In the genomic region with DNA sequence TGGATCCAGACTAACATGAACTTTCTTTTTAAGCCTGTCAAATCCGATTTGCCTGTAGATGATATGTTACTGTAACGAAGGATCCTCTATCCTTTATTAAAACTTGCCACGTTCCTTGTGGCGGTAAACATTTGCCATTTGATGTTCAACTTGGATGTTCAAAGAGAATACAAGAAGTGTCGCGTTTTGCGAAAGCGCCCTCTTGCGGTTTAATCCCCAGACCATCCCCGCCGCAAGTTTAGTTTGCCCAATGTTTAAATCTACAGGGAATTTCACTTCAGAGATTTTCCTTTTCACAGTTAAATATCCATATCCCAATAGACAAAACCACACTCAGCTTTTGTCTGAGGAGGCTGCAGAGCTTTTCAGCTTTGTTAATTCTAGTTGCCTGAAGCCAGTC, we compare ENCODE assay signal across 8 mouse cellular contexts. TPM values are rescaled to one million over a fixed set of nuclear protein-coding genes. Genes with fewer than 3 reads are reported as not detected.
DNase-seq lines count a peak whose midpoint lies in the region; ATAC-seq and TF ChIP-seq lines count a peak whose summit lies in the region.

No protein-coding gene starts in this region.

- WGBS in intestine, postnatal 0 days = 33% methylated on average over 11 of the region's 11 CpGs
- 25% methylated on average over 11 of the region's 11 CpGs for WGBS in intestine, embryonic 15.5 days
- WGBS in liver, embryonic 14.5 days (ENCODE audit: insufficient replicate concordance) = 22% methylated on average over 11 of the region's 11 CpGs

- CTCF ChIA-PET in Patski (lab: Charles Lee) = interaction anchor here (0.7 to 6.7 kb wide), 22 partner anchors 9 to 221 kb away, joined by 3 to 68 read pairs (median 8); partner anchors contain the start of gene Cyp2u1

- TF ChIP-seq EP300 in liver, embryonic 14.5 days (IDR thresholded peaks at IDR 0.05; ENCODE audit: low read depth) = no peak

- no peak overlapping the region for H3K4me3 ChIP-seq in intestine, postnatal 0 days (ENCODE audit: low read depth, low read length)
- no peak overlapping the region for H3K4me3 ChIP-seq in intestine, embryonic 15.5 days (replicated peaks)
- no peak overlapping the region for H3K4me3 ChIP-seq in liver, embryonic 14.5 days (ENCODE audit: insufficient read depth in 1 of 2, low read depth in 2 of 2, low read length in 2 of 2)

- no peaks in the 10 kb centered on the region for H3K4me1 ChIP-seq in intestine, postnatal 0 days (replicated peaks; ENCODE audit: control insufficient read depth, insufficient read depth, low read length)
- no peaks in the 10 kb centered on the region for H3K4me1 ChIP-seq in intestine, embryonic 15.5 days (replicated peaks)
- H3K4me1 ChIP-seq in liver, embryonic 14.5 days (replicated peaks; ENCODE audit: control insufficient read depth in 2 of 2, insufficient read depth in 2 of 2, low read length in 1 of 2) = no peaks in the 10 kb centered on the region

- no peaks in the 10 kb centered on the region for H3K27me3 ChIP-seq in intestine, postnatal 0 days (replicated peaks; ENCODE audit: control insufficient read depth, insufficient read depth, low read length)
- no peaks in the 10 kb centered on the region for H3K27me3 ChIP-seq in intestine, embryonic 15.5 days (replicated peaks)
- no peaks in the 10 kb centered on the region for H3K27me3 ChIP-seq in Patski
- H3K27me3 ChIP-seq in liver, embryonic 14.5 days (ENCODE audit: control insufficient read depth, insufficient read depth, low read length) = no peaks in the 10 kb centered on the region

- H3K9me3 ChIP-seq in intestine, postnatal 0 days (ENCODE audit: control insufficient read depth) = no peaks in the 10 kb centered on the region
- H3K9me3 ChIP-seq in intestine, embryonic 15.5 days = no peaks in the 10 kb centered on the region
- H3K9me3 ChIP-seq in liver, embryonic 14.5 days (ENCODE audit: control insufficient read depth, low read length) = no peaks in the 10 kb centered on the region

- no peaks in the 10 kb centered on the region for H3K36me3 ChIP-seq in intestine, postnatal 0 days (ENCODE audit: control insufficient read depth, insufficient read depth)
- H3K36me3 ChIP-seq in intestine, embryonic 15.5 days = no peaks in the 10 kb centered on the region
- no peaks in the 10 kb centered on the region for H3K36me3 ChIP-seq in liver, embryonic 14.5 days (replicated peaks; ENCODE audit: control insufficient read depth, insufficient read depth, low read depth)

- H3K4me2 ChIP-seq in intestine, postnatal 0 days (replicated peaks; ENCODE audit: low read depth) = no peak overlapping the region
- no peak overlapping the region for H3K4me2 ChIP-seq in intestine, embryonic 15.5 days (replicated peaks)
- H3K4me2 ChIP-seq in liver, embryonic 14.5 days (ENCODE audit: low read depth) = no peak overlapping the region

- POLR2A ChIA-PET in Patski (lab: Charles Lee) = no interaction called here

- ATAC-seq in intestine, postnatal 0 days = no peak
- no peak for ATAC-seq in intestine, embryonic 15.5 days
- no peak for ATAC-seq in Patski
- no peak for ATAC-seq in liver, embryonic 14.5 days (ENCODE audit: insufficient read depth)

- H3K9ac ChIP-seq in intestine, postnatal 0 days (ENCODE audit: low read depth, low read length) = no peak overlapping the region
- H3K9ac ChIP-seq in intestine, embryonic 15.5 days = no peak overlapping the region
- no peak overlapping the region for H3K9ac ChIP-seq in liver, embryonic 14.5 days (replicated peaks)

- no peak for DNase-seq in Patski (ENCODE audit: low read depth, low spot score)
- peak; percentile 60 to 67 for DNase-seq in cerebellum, postnatal 10 days
- peak; percentile 70 for DNase-seq in heart, postnatal 4 days
- no peak for DNase-seq in liver, embryonic 14.5 days (ENCODE audit: low read depth in 3 of 3, low spot score in 3 of 3)
- peak; percentile 63 for DNase-seq in right cerebral cortex, postnatal 14 days
- DNase-seq in spleen, postnatal 36 days (ENCODE audit: low spot score in 2 of 2) = no peak

- no peak overlapping the region for H3K27ac ChIP-seq in intestine, postnatal 0 days (ENCODE audit: low read depth, low read length)
- no peak overlapping the region for H3K27ac ChIP-seq in intestine, embryonic 15.5 days
- no peak overlapping the region for H3K27ac ChIP-seq in liver, embryonic 14.5 days

- TF ChIP-seq CTCF in intestine, postnatal 0 days (IDR thresholded peaks at IDR 0.05; ENCODE audit: low read depth) = peak; percentile 71
- TF ChIP-seq CTCF in Patski (IDR thresholded peaks at IDR 0.05) = peak; percentile 81
- TF ChIP-seq CTCF in liver, embryonic 14.5 days (IDR thresholded peaks at IDR 0.05; ENCODE audit: low read depth) = peak; percentile 37; the same call in 1 of the 2 replicates

- in situ Hi-C loops in Patski (cut with MboI; ENCODE audit: low pct_unique_long_range_greater_than_20kb) = no loop called here

RNA-seq across cellular contexts. Expression of gene Sgms2, which starts 33.6 kb away (rescaled TPM):
- polyA plus RNA-seq in intestine, postnatal 0 days (2015; fragmentation: Nextera tagmentation; extraction: Ambion mirVana) = 37.9 and 39.1 TPM in 2 replicates
- polyA plus RNA-seq in intestine, embryonic 15.5 days (2015; fragmentation: Nextera tagmentation; extraction: Ambion mirVana) = 15.3 and 15.8 TPM in 2 replicates
- polyA plus RNA-seq in Patski (2021) = 39.7 TPM
- 1 to 10 TPM; 6.3 to 6.9 TPM for total RNA-seq in heart, postnatal 4 days (2021)
- polyA plus RNA-seq in liver, embryonic 14.5 days (2012; rRNA removed) = 0.96 and 1.6 TPM in 2 replicates
- polyA plus RNA-seq in liver, embryonic 14.5 days (2014; fragmentation: Nextera tagmentation; extraction: Ambion mirVana) = 2.1 and 3.6 TPM in 2 replicates

RNA-seq across cellular contexts. Expression of gene Papss1, which starts 39.8 kb away (rescaled TPM):
- polyA plus RNA-seq in intestine, postnatal 0 days (2015; fragmentation: Nextera tagmentation; extraction: Ambion mirVana) = 150 and 168 TPM in 2 replicates
- polyA plus RNA-seq in intestine, embryonic 15.5 days (2015; fragmentation: Nextera tagmentation; extraction: Ambion mirVana) = 144 and 150 TPM in 2 replicates
- polyA plus RNA-seq in Patski (2021) = 90.2 TPM
- 10 to 100 TPM; 33.1 to 33.2 TPM for total RNA-seq in heart, postnatal 4 days (2021)
- 5.0 and 6.5 TPM in 2 replicates for polyA plus RNA-seq in liver, embryonic 14.5 days (2012; rRNA removed)
- polyA plus RNA-seq in liver, embryonic 14.5 days (2014; fragmentation: Nextera tagmentation; extraction: Ambion mirVana) = 8.0 and 8.2 TPM in 2 replicates

Comparison
In these comparisons a context has a peak if more than half of its experiments do, and no peak if none do; other contexts are left out.
1. DNase-seq: peak in cerebellum, postnatal 10 days (2 of 2), heart, postnatal 4 days (single experiment) and right cerebral cortex, postnatal 14 days (single experiment); none in Patski (single experiment), liver, embryonic 14.5 days (0 of 3) and spleen, postnatal 36 days (0 of 2).
2. Peak in every context shown above with its lines, with median percentiles within 50 percentile points of each other: CTCF ChIP-seq.